Mouse (Mus musculus): Measurements from ENCODE around the gene Fhit. TPM values are rescaled to one million over a fixed set of nuclear protein-coding genes. Genes with fewer than 3 reads are reported as not detected.

Fhit gene
- polyA plus RNA-seq, 1 experiment: 3.7 TPM

GRCm38 (mm10) chr14:10568937-10569552, 592.8 kb downstream of the Fhit start:
- 31% methylated on average over 3 of the region's 3 CpGs for WGBS
- no peaks in the 10 kb centered on the region for H3K27me3 ChIP-seq (ENCODE audit: control insufficient read depth, insufficient read depth, low read length)
- no peak overlapping the region for H3K4me3 ChIP-seq (ENCODE audit: low read depth, low read length)
- H3K27ac ChIP-seq (ENCODE audit: insufficient read depth, low read depth, low read length): peak overlapping the region; percentile 83
- peaks cover 5% of the 10 kb centered on the region; the same call in 1 of the 2 replicates for H3K4me1 ChIP-seq (ENCODE audit: control insufficient read depth, insufficient read depth, insufficient read length, low read length)
- TF ChIP-seq POLR2A (IDR thresholded peaks at IDR 0.05; ENCODE audit: low read depth, low read length): no peak
- H3K36me3 ChIP-seq (ENCODE audit: control insufficient read depth, insufficient read depth, low read length): no peaks in the 10 kb centered on the region

GRCm38 (mm10) chr14:10567771-10568170, 594.1 kb downstream of the Fhit start:
- TF ChIP-seq CTCF (IDR thresholded peaks at IDR 0.05; ENCODE audit: extremely low read depth, insufficient read length, insufficient replicate concordance, low read depth, low read length) (no peak), POLR2A (IDR thresholded peaks at IDR 0.05; ENCODE audit: low read depth, low read length) (no peak)
- Histone ChIP-seq H3K36me3 (ENCODE audit: control insufficient read depth, insufficient read depth, low read length) (no peaks in the 10 kb centered on the region), H3K27ac (ENCODE audit: insufficient read depth, low read depth, low read length) (peak overlapping the region; percentile 70; the same call in 1 of the 2 replicates), H3K4me3 (ENCODE audit: low read depth, low read length) (no peak overlapping the region), H3K4me1 (ENCODE audit: control insufficient read depth, insufficient read depth, insufficient read length, low read length) (peaks cover 5% of the 10 kb centered on the region; the same call in 1 of the 2 replicates), H3K27me3 (ENCODE audit: control insufficient read depth, insufficient read depth, low read length) (no peaks in the 10 kb centered on the region)
- WGBS: 31% methylated on average over 2 of the region's 2 CpGs

GRCm38 (mm10) chr14:10554755-10555154, 607.1 kb downstream of the Fhit start:
- 50% methylated on average over 6 of the region's 6 CpGs for WGBS
- TF ChIP-seq CTCF (IDR thresholded peaks at IDR 0.05; ENCODE audit: extremely low read depth, insufficient read length, insufficient replicate concordance, low read depth, low read length): no peak
- TF ChIP-seq POLR2A (IDR thresholded peaks at IDR 0.05; ENCODE audit: low read depth, low read length): no peak
- Histone ChIP-seq H3K27ac (ENCODE audit: insufficient read depth, low read depth, low read length) (no peak overlapping the region), H3K4me3 (ENCODE audit: low read depth, low read length) (no peak overlapping the region), H3K36me3 (ENCODE audit: control insufficient read depth, insufficient read depth, low read length) (no peaks in the 10 kb centered on the region), H3K4me1 (ENCODE audit: control insufficient read depth, insufficient read depth, insufficient read length, low read length) (peaks cover 10% of the 10 kb centered on the region; the same call in 1 of the 2 replicates), H3K27me3 (ENCODE audit: control insufficient read depth, insufficient read depth, low read length) (no peaks in the 10 kb centered on the region)

- no peaks in the 10 kb centered on the region for H3K36me3 ChIP-seq (ENCODE audit: control insufficient read depth, insufficient read depth, low read length)
- no peaks in the 10 kb centered on the region for H3K27me3 ChIP-seq (ENCODE audit: control insufficient read depth, insufficient read depth, low read length)
- no peak for TF ChIP-seq POLR2A (IDR thresholded peaks at IDR 0.05; ENCODE audit: low read depth, low read length)
- TF ChIP-seq CTCF (IDR thresholded peaks at IDR 0.05; ENCODE audit: extremely low read depth, insufficient read length, insufficient replicate concordance, low read depth, low read length): no peak
- H3K4me3 ChIP-seq (ENCODE audit: low read depth, low read length): no peak overlapping the region
- no peaks in the 10 kb centered on the region for H3K4me1 ChIP-seq (ENCODE audit: control insufficient read depth, insufficient read depth, insufficient read length, low read length)
- WGBS: 81% methylated on average over 2 of the region's 2 CpGs
- H3K27ac ChIP-seq (ENCODE audit: insufficient read depth, low read depth, low read length): no peak overlapping the region
Observed at GRCm38 (mm10) chr14:10548632-10549031, 613.2 kb downstream of the Fhit start.

- 78% methylated on average over 3 of the region's 3 CpGs for WGBS
- TF ChIP-seq CTCF (IDR thresholded peaks at IDR 0.05; ENCODE audit: extremely low read depth, insufficient read length, insufficient replicate concordance, low read depth, low read length) (no peak), POLR2A (IDR thresholded peaks at IDR 0.05; ENCODE audit: low read depth, low read length) (no peak)
- no peaks in the 10 kb centered on the region for H3K4me1 ChIP-seq (ENCODE audit: control insufficient read depth, insufficient read depth, insufficient read length, low read length)
- no peak overlapping the region for H3K27ac ChIP-seq (ENCODE audit: insufficient read depth, low read depth, low read length)
- H3K27me3 ChIP-seq (ENCODE audit: control insufficient read depth, insufficient read depth, low read length): no peaks in the 10 kb centered on the region
- H3K36me3 ChIP-seq (ENCODE audit: control insufficient read depth, insufficient read depth, low read length): no peaks in the 10 kb centered on the region
- no peak overlapping the region for H3K4me3 ChIP-seq (ENCODE audit: low read depth, low read length)
Observed at GRCm38 (mm10) chr14:10545916-10546315, 615.9 kb downstream of the Fhit start.

- Histone ChIP-seq H3K27ac (ENCODE audit: insufficient read depth, low read depth, low read length) (no peak overlapping the region), H3K36me3 (ENCODE audit: control insufficient read depth, insufficient read depth, low read length) (no peaks in the 10 kb centered on the region), H3K4me3 (ENCODE audit: low read depth, low read length) (no peak overlapping the region), H3K27me3 (ENCODE audit: control insufficient read depth, insufficient read depth, low read length) (no peaks in the 10 kb centered on the region), H3K4me1 (ENCODE audit: control insufficient read depth, insufficient read depth, insufficient read length, low read length) (no peaks in the 10 kb centered on the region)
- TF ChIP-seq POLR2A (IDR thresholded peaks at IDR 0.05; ENCODE audit: low read depth, low read length): no peak
- no peak for TF ChIP-seq CTCF (IDR thresholded peaks at IDR 0.05; ENCODE audit: extremely low read depth, insufficient read length, insufficient replicate concordance, low read depth, low read length)
- 66% methylated on average over 2 of the region's 2 CpGs for WGBS
Observed at GRCm38 (mm10) chr14:10534862-10535261, 627.0 kb downstream of the Fhit start.

- H3K36me3 ChIP-seq (ENCODE audit: control insufficient read depth, insufficient read depth, low read length): no peaks in the 10 kb centered on the region
- TF ChIP-seq POLR2A (IDR thresholded peaks at IDR 0.05; ENCODE audit: low read depth, low read length): no peak
- TF ChIP-seq CTCF (IDR thresholded peaks at IDR 0.05; ENCODE audit: extremely low read depth, insufficient read length, insufficient replicate concordance, low read depth, low read length): no peak
- H3K4me3 ChIP-seq (ENCODE audit: low read depth, low read length): no peak overlapping the region
- no peaks in the 10 kb centered on the region for H3K27me3 ChIP-seq (ENCODE audit: control insufficient read depth, insufficient read depth, low read length)
- H3K4me1 ChIP-seq (ENCODE audit: control insufficient read depth, insufficient read depth, insufficient read length, low read length): no peaks in the 10 kb centered on the region
- WGBS: 72% methylated on average over 8 of the region's 8 CpGs
- no peak overlapping the region for H3K27ac ChIP-seq (ENCODE audit: insufficient read depth, low read depth, low read length)
Observed at GRCm38 (mm10) chr14:10531748-10532500, 629.9 kb downstream of the Fhit start.

All from small intestine, adult 2 months (tissue).